Mouse (Mus musculus): ENCODE measurements around the gene Bag5.

GRCm38 (mm10) chr12:111691346-111691872 lies 21.6 kb downstream of the Bag5 start:
- TF ChIP-seq POLR2A (IDR thresholded peaks at IDR 0.05; ENCODE audit: extremely low read depth, insufficient read depth, low read length) (no peak), CTCF (IDR thresholded peaks at IDR 0.05; ENCODE audit: extremely low read depth, insufficient read depth, low read length) (no peak)

All from cortical plate, adult 2 months (tissue).